Mouse (Mus musculus): ENCODE data around the gene Rer1. TPM values are rescaled to one million over a fixed set of nuclear protein-coding genes. Genes with fewer than 3 reads are reported as not detected.
A peak's percentile ranks its signal among the peaks of the same experiment; 100 is the strongest.

The Rer1 gene
- polyA plus RNA-seq, 1 experiment from 2014 or later = 130 TPM

GRCm38 (mm10) chr4:155042606-155043288 is 43.4 kb downstream of the Rer1 start:
- peak overlapping the region; percentile 52 for H3K4me3 ChIP-seq (replicated peaks)
- H3K27ac ChIP-seq (replicated peaks) = peak overlapping the region; percentile 45
- H3K4me1 ChIP-seq = peaks cover 43% of the 10 kb centered on the region
- no peaks in the 10 kb centered on the region for H3K9me3 ChIP-seq (replicated peaks)
- H3K4me2 ChIP-seq = peak overlapping the region; percentile 89
- peak overlapping the region; percentile 60 for H3K9ac ChIP-seq (replicated peaks)
- no peaks in the 10 kb centered on the region for H3K36me3 ChIP-seq
- under 1% methylated on average over 62 of the region's 65 CpGs for WGBS
- ATAC-seq (ENCODE audit: low FRiP score) = peak; percentile 72
- peaks cover 33% of the 10 kb centered on the region for H3K27me3 ChIP-seq (replicated peaks)

- Histone ChIP-seq H3K27ac (replicated peaks) (no peak overlapping the region), H3K4me3 (replicated peaks) (peak overlapping the region; percentile 7), H3K36me3 (no peaks in the 10 kb centered on the region), H3K4me1 (peaks cover 43% of the 10 kb centered on the region), H3K9ac (replicated peaks) (0 out of 2 replicates have a peak overlapping the region, but pooled peaks have one; percentile 28), H3K9me3 (replicated peaks) (no peaks in the 10 kb centered on the region), H3K4me2 (peak overlapping the region; percentile 89), H3K27me3 (replicated peaks) (peaks cover 39% of the 10 kb centered on the region)
- WGBS = 51% methylated on average over 6 of the region's 6 CpGs
- ATAC-seq (ENCODE audit: low FRiP score) = no peak
Measured at GRCm38 (mm10) chr4:155040696-155041095, 45.5 kb downstream of the Rer1 start.

- Histone ChIP-seq H3K27me3 (replicated peaks) (peaks cover 38% of the 10 kb centered on the region), H3K4me3 (replicated peaks) (peak overlapping the region; percentile 7), H3K27ac (replicated peaks) (no peak overlapping the region), H3K4me2 (peak overlapping the region; percentile 89), H3K4me1 (peaks cover 43% of the 10 kb centered on the region), H3K36me3 (no peaks in the 10 kb centered on the region), H3K9ac (replicated peaks) (peak overlapping the region; percentile 28; the same call in 1 of the 2 replicates), H3K9me3 (replicated peaks) (no peaks in the 10 kb centered on the region)
- ATAC-seq (ENCODE audit: low FRiP score) = no peak
- WGBS = 9% methylated on average over 9 of the region's 9 CpGs
Measured at GRCm38 (mm10) chr4:155040197-155040596, 46.0 kb downstream of the Rer1 start.

- 63% methylated on average over 13 of the region's 13 CpGs for WGBS
- Histone ChIP-seq H3K27ac (replicated peaks) (no peak overlapping the region), H3K9ac (replicated peaks) (no peak overlapping the region), H3K4me2 (no peak overlapping the region), H3K4me3 (replicated peaks) (no peak overlapping the region), H3K27me3 (replicated peaks) (peaks cover 11% of the 10 kb centered on the region; the same call in 1 of the 2 replicates), H3K36me3 (no peaks in the 10 kb centered on the region), H3K9me3 (replicated peaks) (no peaks in the 10 kb centered on the region), H3K4me1 (peaks cover 36% of the 10 kb centered on the region)
- ATAC-seq (ENCODE audit: low FRiP score) = no peak
Measured at GRCm38 (mm10) chr4:155034787-155035186, 51.4 kb downstream of the Rer1 start.

- ATAC-seq (ENCODE audit: low FRiP score) = no peak
- H3K36me3 ChIP-seq = no peaks in the 10 kb centered on the region
- no peak overlapping the region for H3K27ac ChIP-seq (replicated peaks)
- WGBS = 20% methylated on average over 7 of the region's 7 CpGs
- H3K4me2 ChIP-seq = no peak overlapping the region
- H3K27me3 ChIP-seq (replicated peaks) = peaks cover 11% of the 10 kb centered on the region; the same call in 1 of the 2 replicates
- H3K4me3 ChIP-seq (replicated peaks) = no peak overlapping the region
- H3K4me1 ChIP-seq = peaks cover 32% of the 10 kb centered on the region
- H3K9me3 ChIP-seq (replicated peaks) = no peaks in the 10 kb centered on the region
- no peak overlapping the region for H3K9ac ChIP-seq (replicated peaks)
Measured at GRCm38 (mm10) chr4:155034202-155034601, 52.0 kb downstream of the Rer1 start.

GRCm38 (mm10) chr4:155033115-155033514 is 53.1 kb downstream of the Rer1 start:
- Histone ChIP-seq H3K27ac (replicated peaks) (no peak overlapping the region), H3K9me3 (replicated peaks) (no peaks in the 10 kb centered on the region), H3K4me2 (no peak overlapping the region), H3K36me3 (no peaks in the 10 kb centered on the region), H3K4me3 (replicated peaks) (no peak overlapping the region), H3K27me3 (replicated peaks) (peaks cover 11% of the 10 kb centered on the region; the same call in 1 of the 2 replicates), H3K9ac (replicated peaks) (no peak overlapping the region), H3K4me1 (peaks cover 32% of the 10 kb centered on the region)
- no peak for ATAC-seq (ENCODE audit: low FRiP score)
- WGBS = 36% methylated on average over 6 of the region's 6 CpGs

- ATAC-seq (ENCODE audit: low FRiP score) = no peak
- 62% methylated on average over 11 of the region's 11 CpGs for WGBS
- no peaks in the 10 kb centered on the region for H3K9me3 ChIP-seq (replicated peaks)
- H3K9ac ChIP-seq (replicated peaks) = no peak overlapping the region
- H3K27me3 ChIP-seq (replicated peaks) = no peaks in the 10 kb centered on the region
- no peak overlapping the region for H3K4me3 ChIP-seq (replicated peaks)
- no peaks in the 10 kb centered on the region for H3K36me3 ChIP-seq
- H3K27ac ChIP-seq (replicated peaks) = 0 out of 2 replicates have a peak overlapping the region, but pooled peaks have one; percentile 41
- no peak overlapping the region for H3K4me2 ChIP-seq
- peaks cover 44% of the 10 kb centered on the region for H3K4me1 ChIP-seq
Measured at GRCm38 (mm10) chr4:155024170-155025010, 61.8 kb downstream of the Rer1 start.

Other genes with a start within 250 kb of the Rer1 start
- 1.0 and 1.6 TPM in 2 replicates for gene Ttc34, start 248.9 kb downstream of the Rer1 start, polyA plus RNA-seq (2015; fragmentation: Nextera tagmentation; extraction: Ambion mirVana)
- 0.75 and 0.84 TPM in 2 replicates for gene Mmel1, start 216.8 kb downstream of the Rer1 start, polyA plus RNA-seq (2015; fragmentation: Nextera tagmentation; extraction: Ambion mirVana)
- 68.2 and 79.2 TPM in 2 replicates for gene Fam213b, start 187.2 kb downstream of the Rer1 start, polyA plus RNA-seq (2015; fragmentation: Nextera tagmentation; extraction: Ambion mirVana)
- 0.37 and 1.4 TPM in 2 replicates for gene Tnfrsf14, start 157.8 kb downstream of the Rer1 start, polyA plus RNA-seq (2015; fragmentation: Nextera tagmentation; extraction: Ambion mirVana)
- gene Hes5, start 125.5 kb downstream of the Rer1 start, polyA plus RNA-seq (2015; fragmentation: Nextera tagmentation; extraction: Ambion mirVana) = 80.3 and 113 TPM in 2 replicates
- gene Pank4, start 122.3 kb downstream of the Rer1 start, polyA plus RNA-seq (2015; fragmentation: Nextera tagmentation; extraction: Ambion mirVana) = 37.4 and 40.6 TPM in 2 replicates
- 16.0 and 18.7 TPM in 2 replicates for gene Plch2, start 29.6 kb downstream of the Rer1 start, polyA plus RNA-seq (2015; fragmentation: Nextera tagmentation; extraction: Ambion mirVana)
- 22.3 and 23.5 TPM in 2 replicates for gene Pex10, start 19.4 kb downstream of the Rer1 start, polyA plus RNA-seq (2015; fragmentation: Nextera tagmentation; extraction: Ambion mirVana)
- 6.4 and 6.7 TPM in 2 replicates for gene Morn1, start 195 bp upstream of the Rer1 start, polyA plus RNA-seq (2015; fragmentation: Nextera tagmentation; extraction: Ambion mirVana)
- gene Ski, start 136.2 kb upstream of the Rer1 start, polyA plus RNA-seq (2015; fragmentation: Nextera tagmentation; extraction: Ambion mirVana) = 10.0 and 10.6 TPM in 2 replicates
- 69.7 and 73.1 TPM in 2 replicates for gene Faap20, start 163.4 kb upstream of the Rer1 start, polyA plus RNA-seq (2015; fragmentation: Nextera tagmentation; extraction: Ambion mirVana)

Measured in neural tube, embryonic 15.5 days (tissue).